Mouse (Mus musculus): ENCODE measurements around the gene Tmbim1. TPM values are rescaled to one million over a fixed set of nuclear protein-coding genes. Genes with fewer than 3 reads are reported as not detected.

The Tmbim1 gene
- total RNA-seq, 1 experiment, result 38.0 TPM

GRCm38 (mm10) chr1:74294090-74294643 is 11.3 kb downstream of the Tmbim1 start:
- peaks cover 38% of the 10 kb centered on the region for H3K36me3 ChIP-seq (ENCODE audit: control insufficient read depth, insufficient read depth, low read length, poor library complexity, severe bottlenecking)
- TF ChIP-seq ZNF384 (IDR thresholded peaks at IDR 0.05; ENCODE audit: low read depth, low read length), result no peak
- no peak for TF ChIP-seq MAFK (IDR thresholded peaks at IDR 0.05; ENCODE audit: insufficient read depth, low read depth, low read length)
- TF ChIP-seq HCFC1 (IDR thresholded peaks at IDR 0.05; ENCODE audit: borderline replicate concordance, insufficient read depth, low read length), result no peak
- TF ChIP-seq ZC3H11A (IDR thresholded peaks at IDR 0.05; ENCODE audit: borderline replicate concordance, low read depth, low read length), result no peak
- no peak for TF ChIP-seq CHD2 (IDR thresholded peaks at IDR 0.05; ENCODE audit: low read depth, low read length)
- no peaks in the 10 kb centered on the region for H3K9me3 ChIP-seq (ENCODE audit: control insufficient read depth, insufficient read depth, low read depth, low read length)
- peaks cover 2 to 10% of the 10 kb centered on the region in 2 experiments; a peak in 3 of 4 replicates for H3K4me1 ChIP-seq (ENCODE audit: control insufficient read depth in 2 of 2, insufficient read depth in 2 of 2, low read length in 2 of 2, poor library complexity in 1 of 2)
- in situ Hi-C loops (cut with MboI; ENCODE audit: low sequenced_read_pairs in 2 of 2, unreplicated experiment in 2 of 2), result no loop called here
- H3K4me3 ChIP-seq (ENCODE audit: insufficient read depth in 1 of 2, low read depth in 1 of 2, low read length in 2 of 2, poor library complexity in 1 of 2, severe bottlenecking in 1 of 2), result no peak overlapping the region
- no peak overlapping the region for H3K9ac ChIP-seq (ENCODE audit: insufficient read depth, low read depth, low read length, poor library complexity, severe bottlenecking)
- no peak overlapping the region for H3K27ac ChIP-seq (ENCODE audit: insufficient read depth, low read depth, low read length, poor library complexity, severe bottlenecking)
- no peak for DNase-seq (ENCODE audit: low read depth, low spot score)

- H3K4me1 ChIP-seq (ENCODE audit: control insufficient read depth in 2 of 2, insufficient read depth in 2 of 2, low read length in 2 of 2, poor library complexity in 1 of 2), result peaks cover 2 to 9% of the 10 kb centered on the region in 2 experiments; a peak in 3 of 4 replicates
- no peak for TF ChIP-seq HCFC1 (IDR thresholded peaks at IDR 0.05; ENCODE audit: borderline replicate concordance, insufficient read depth, low read length)
- no peak for TF ChIP-seq CHD2 (IDR thresholded peaks at IDR 0.05; ENCODE audit: low read depth, low read length)
- TF ChIP-seq ZNF384 (IDR thresholded peaks at IDR 0.05; ENCODE audit: low read depth, low read length), result no peak
- TF ChIP-seq ZC3H11A (IDR thresholded peaks at IDR 0.05; ENCODE audit: borderline replicate concordance, low read depth, low read length), result no peak
- TF ChIP-seq MAFK (IDR thresholded peaks at IDR 0.05; ENCODE audit: insufficient read depth, low read depth, low read length), result no peak
- H3K27ac ChIP-seq (ENCODE audit: insufficient read depth, low read depth, low read length, poor library complexity, severe bottlenecking), result no peak overlapping the region
- H3K4me3 ChIP-seq (ENCODE audit: insufficient read depth in 1 of 2, low read depth in 1 of 2, low read length in 2 of 2, poor library complexity in 1 of 2, severe bottlenecking in 1 of 2), result no peak overlapping the region
- peaks cover 45% of the 10 kb centered on the region for H3K36me3 ChIP-seq (ENCODE audit: control insufficient read depth, insufficient read depth, low read length, poor library complexity, severe bottlenecking)
- no peak for DNase-seq (ENCODE audit: low read depth, low spot score)
- in situ Hi-C loops (cut with MboI; ENCODE audit: low sequenced_read_pairs in 2 of 2, unreplicated experiment in 2 of 2), result no loop called here
- no peak overlapping the region for H3K9ac ChIP-seq (ENCODE audit: insufficient read depth, low read depth, low read length, poor library complexity, severe bottlenecking)
- H3K9me3 ChIP-seq (ENCODE audit: control insufficient read depth, insufficient read depth, low read depth, low read length), result no peaks in the 10 kb centered on the region
Observed at GRCm38 (mm10) chr1:74293306-74293960, 12.0 kb downstream of the Tmbim1 start.

- in situ Hi-C loops (cut with MboI; ENCODE audit: low sequenced_read_pairs in 2 of 2, unreplicated experiment in 2 of 2), result no loop called here
- H3K27ac ChIP-seq (ENCODE audit: insufficient read depth, low read depth, low read length, poor library complexity, severe bottlenecking), result no peak overlapping the region
- DNase-seq (ENCODE audit: low read depth, low spot score), result no peak
- peaks cover 2 to 8% of the 10 kb centered on the region in 2 experiments; a peak in 2 of 4 replicates for H3K4me1 ChIP-seq (ENCODE audit: control insufficient read depth in 2 of 2, insufficient read depth in 2 of 2, low read length in 2 of 2, poor library complexity in 1 of 2)
- no peak overlapping the region for H3K4me3 ChIP-seq (ENCODE audit: insufficient read depth in 1 of 2, low read depth in 1 of 2, low read length in 2 of 2, poor library complexity in 1 of 2, severe bottlenecking in 1 of 2)
- no peak for TF ChIP-seq CHD2 (IDR thresholded peaks at IDR 0.05; ENCODE audit: low read depth, low read length)
- no peak for TF ChIP-seq MAFK (IDR thresholded peaks at IDR 0.05; ENCODE audit: insufficient read depth, low read depth, low read length)
- no peak for TF ChIP-seq ZNF384 (IDR thresholded peaks at IDR 0.05; ENCODE audit: low read depth, low read length)
- TF ChIP-seq HCFC1 (IDR thresholded peaks at IDR 0.05; ENCODE audit: borderline replicate concordance, insufficient read depth, low read length), result no peak
- TF ChIP-seq ZC3H11A (IDR thresholded peaks at IDR 0.05; ENCODE audit: borderline replicate concordance, low read depth, low read length), result no peak
- no peaks in the 10 kb centered on the region for H3K9me3 ChIP-seq (ENCODE audit: control insufficient read depth, insufficient read depth, low read depth, low read length)
- no peak overlapping the region for H3K9ac ChIP-seq (ENCODE audit: insufficient read depth, low read depth, low read length, poor library complexity, severe bottlenecking)
- peaks cover 46% of the 10 kb centered on the region for H3K36me3 ChIP-seq (ENCODE audit: control insufficient read depth, insufficient read depth, low read length, poor library complexity, severe bottlenecking)
Observed at GRCm38 (mm10) chr1:74292331-74293020, 12.9 kb downstream of the Tmbim1 start.

GRCm38 (mm10) chr1:74290141-74290540 is 15.3 kb downstream of the Tmbim1 start:
- in situ Hi-C loops (cut with MboI; ENCODE audit: low sequenced_read_pairs in 2 of 2, unreplicated experiment in 2 of 2), result no loop called here
- DNase-seq (ENCODE audit: low read depth, low spot score), result no peak
- TF ChIP-seq MAFK (IDR thresholded peaks at IDR 0.05; ENCODE audit: insufficient read depth, low read depth, low read length), result no peak
- TF ChIP-seq HCFC1 (IDR thresholded peaks at IDR 0.05; ENCODE audit: borderline replicate concordance, insufficient read depth, low read length), result no peak
- Histone ChIP-seq H3K27ac (ENCODE audit: insufficient read depth, low read depth, low read length, poor library complexity, severe bottlenecking) (no peak overlapping the region), H3K4me3 (ENCODE audit: insufficient read depth in 1 of 2, low read depth in 1 of 2, low read length in 2 of 2, poor library complexity in 1 of 2, severe bottlenecking in 1 of 2) (no peak overlapping the region), H3K9ac (ENCODE audit: insufficient read depth, low read depth, low read length, poor library complexity, severe bottlenecking) (no peak overlapping the region), H3K36me3 (ENCODE audit: control insufficient read depth, insufficient read depth, low read length, poor library complexity, severe bottlenecking) (peaks cover 46% of the 10 kb centered on the region), H3K9me3 (ENCODE audit: control insufficient read depth, insufficient read depth, low read depth, low read length) (no peaks in the 10 kb centered on the region), H3K4me1 (ENCODE audit: control insufficient read depth in 2 of 2, insufficient read depth in 2 of 2, low read length in 2 of 2, poor library complexity in 1 of 2) (no peaks in the 10 kb centered on the region)

All from ES-E14 (cell line).